Mouse (Mus musculus) small intestine, adult 2 months (tissue): Measurements from ENCODE around the gene Epn2.

Experiments used
- CTCF ChIP-seq: fragments of 200-500 bp; IDR thresholded peaks from 2 replicates; pipeline ENCODE4 v1.5.1; 2012; ENCODE audit warnings: low read depth, mild to moderate bottlenecking, control low read depth, inconsistent platforms, low read length, moderate library complexity, mixed read lengths; ENCODE audit not compliant: insufficient replicate concordance, insufficient read length; ENCODE audit errors: extremely low read depth
- POLR2A ChIP-seq: fragments of 200-500 bp; IDR thresholded peaks from 2 replicates; pipeline ENCODE4 v1.6.1; 2012; ENCODE audit warnings: low read depth, mild to moderate bottlenecking, control low read depth, inconsistent platforms, low read length, moderate library complexity

DNA sequence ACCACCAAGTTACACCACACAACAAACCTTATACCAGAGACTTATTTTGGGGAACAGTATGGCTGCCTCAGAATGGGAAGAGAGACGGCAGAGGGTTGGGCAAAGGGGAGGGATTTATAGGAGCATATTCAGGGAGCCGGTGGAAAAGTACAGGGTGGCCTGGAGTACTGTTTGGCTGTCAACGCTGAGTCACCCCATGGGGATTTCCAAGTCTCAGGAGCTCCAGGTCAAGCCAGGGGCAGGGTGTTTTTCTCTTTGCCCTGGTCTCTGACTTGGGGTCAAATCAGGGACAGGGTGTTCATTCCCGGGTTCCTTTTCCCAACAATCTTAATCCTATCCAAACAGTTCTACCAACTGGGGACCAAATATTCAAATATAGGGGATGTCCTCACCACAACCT is 28.6 kb upstream of the Epn2 start:
- TF ChIP-seq POLR2A (no peak), CTCF (no peak)
